Mouse (Mus musculus): Measurements from ENCODE around the gene Vars2.

Vars2 gene

GRCm38 (mm10) chr17:35667334-35668065, at the start of gene Vars2:
TSS of gene Vars2 (minus strand) at chr17:35667592.
- DNase-seq: peak; percentile 99

DNA sequence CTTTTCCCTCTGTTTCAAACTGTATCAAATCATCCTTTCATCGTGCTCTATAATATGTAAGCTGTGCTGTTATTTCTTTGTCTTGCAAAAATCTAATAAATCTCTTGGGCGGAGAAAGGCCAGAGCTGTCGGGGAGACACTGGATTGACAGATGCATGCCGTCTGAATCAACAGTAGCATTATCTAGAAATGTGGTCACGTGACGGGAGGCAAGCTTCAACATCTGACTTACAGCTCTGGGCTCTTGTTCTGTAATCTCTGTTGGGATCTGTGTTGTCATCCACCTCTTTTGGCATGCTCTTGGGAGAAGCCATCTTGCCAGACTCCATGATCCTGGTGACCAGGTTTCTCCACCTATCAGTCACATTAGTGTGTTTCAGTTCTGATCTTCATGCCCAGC, 49.7 kb upstream of the Vars2 start:
- DNase-seq: no peak

DNA sequence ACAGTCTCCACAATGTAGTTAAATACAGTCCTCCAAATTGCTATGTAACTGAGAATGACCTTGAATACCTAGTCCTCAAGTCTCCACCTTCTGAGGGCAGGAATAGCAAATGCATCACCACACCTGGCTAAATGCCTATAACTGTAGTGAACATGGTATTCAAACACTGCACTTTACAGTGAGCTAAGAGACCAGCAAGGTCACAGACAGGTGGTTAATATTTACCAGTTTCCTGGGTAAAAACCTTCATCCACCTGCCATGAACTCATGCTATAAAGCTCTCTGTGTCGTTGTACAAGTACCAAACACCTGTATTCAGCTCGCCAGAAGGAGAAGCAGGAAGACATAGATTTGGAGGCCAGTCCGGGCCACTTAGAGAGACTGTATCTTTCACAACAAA, 48.7 kb upstream of the Vars2 start:
- DNase-seq: peak; percentile 76

GRCm38 (mm10) chr17:35710705-35711347, 43.4 kb upstream of the Vars2 start:
- peak; percentile 88 for DNase-seq

DNA sequence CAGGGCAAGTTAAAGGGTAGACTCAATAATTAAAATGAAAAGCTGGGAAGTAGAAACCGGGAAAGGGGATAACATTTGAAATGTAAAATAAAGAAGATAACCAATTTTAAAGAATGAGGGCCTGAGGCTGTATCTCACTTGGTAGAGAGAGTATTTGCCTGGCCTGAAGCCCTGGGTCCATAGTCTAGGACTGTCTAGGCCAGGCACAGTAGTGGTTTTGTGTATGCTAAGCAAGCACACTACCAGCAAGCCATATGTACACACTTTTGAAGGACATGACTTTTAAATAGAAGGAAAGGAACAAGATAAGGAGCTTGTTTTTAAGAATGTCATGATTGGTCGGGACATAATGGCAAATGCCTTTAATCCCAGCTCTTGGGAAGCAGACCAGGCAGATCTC, 41.2 kb upstream of the Vars2 start:
- DNase-seq: no peak

GRCm38 (mm10) chr17:35707929-35708328, 40.5 kb upstream of the Vars2 start:
- peak; percentile 60 for DNase-seq

GRCm38 (mm10) chr17:35705836-35706235, 38.4 kb upstream of the Vars2 start:
- DNase-seq: peak; percentile 60

DNA sequence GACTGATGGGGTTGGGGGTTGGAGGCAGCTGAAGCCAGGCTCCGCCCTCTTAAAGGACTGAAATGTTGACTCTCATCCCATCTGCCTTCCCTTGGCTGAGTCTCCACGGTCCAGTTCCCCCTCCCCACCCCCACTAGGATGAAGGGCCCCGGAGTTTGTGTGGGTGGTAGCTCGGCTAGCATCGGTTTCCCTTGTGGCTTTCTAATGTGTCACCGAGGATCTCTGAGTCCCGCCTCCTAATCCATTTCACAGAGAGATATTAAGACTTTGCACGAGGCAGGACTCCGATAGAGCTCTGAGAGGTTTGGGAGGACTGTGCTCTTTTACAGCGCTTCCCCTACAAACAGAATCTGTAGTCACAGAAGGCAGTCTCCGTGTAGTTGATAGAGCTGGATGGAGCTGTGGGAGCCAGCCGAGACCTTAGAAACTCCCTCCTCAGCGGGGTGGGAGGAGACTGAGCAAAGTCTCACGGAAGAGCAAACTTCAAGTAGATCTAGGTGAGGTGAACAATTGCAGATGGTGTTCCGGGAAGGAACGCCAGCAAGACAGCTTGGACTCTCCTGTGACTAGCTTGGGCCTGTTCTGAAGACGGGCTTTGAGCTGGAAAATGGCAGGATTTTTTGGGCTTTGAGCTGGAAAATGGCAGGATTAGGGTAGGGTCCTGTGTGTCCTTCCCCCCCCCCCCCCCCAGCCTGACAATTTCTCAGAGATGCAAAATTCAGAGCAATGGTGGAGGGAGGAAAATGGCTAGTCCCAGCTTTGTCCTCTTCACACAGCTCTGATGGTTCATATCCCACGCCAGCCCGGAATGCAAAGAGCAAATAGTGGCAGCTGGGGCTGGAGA, 37.5 kb upstream of the Vars2 start, which contains the start of gene Ddr1:
Ddr1 (minus strand) TSS at position 1 of the 844 bp plus-strand sequence.
- DNase-seq: peak; percentile 79

DNA sequence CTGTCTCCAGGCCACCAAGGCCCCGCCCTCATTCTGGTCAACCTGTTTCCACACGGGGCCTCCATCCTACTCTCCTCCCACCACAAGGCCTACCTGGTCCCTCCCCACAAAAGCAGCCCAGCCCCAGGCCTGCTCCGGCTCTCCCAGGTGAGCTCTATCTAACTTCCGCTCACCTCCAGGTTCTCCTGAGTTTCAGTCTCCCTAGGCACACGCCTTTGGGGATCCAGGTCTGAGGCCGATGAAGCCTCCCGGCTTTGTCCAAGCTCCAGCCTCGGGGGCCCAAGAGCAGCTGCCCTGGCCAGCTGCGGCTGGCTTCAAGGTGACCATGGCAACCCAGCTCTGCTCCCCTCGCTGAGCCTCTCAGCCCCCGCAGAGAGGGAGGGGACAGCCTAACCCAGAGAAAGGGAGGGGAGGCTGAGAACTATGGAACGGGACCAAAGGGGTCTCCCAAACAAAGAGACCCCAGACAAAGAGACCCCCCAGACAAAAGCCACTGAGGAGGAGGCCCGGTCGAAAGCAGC, 36.4 kb upstream of the Vars2 start:
- DNase-seq: peak; percentile 66

GRCm38 (mm10) chr17:35703065-35703464, 35.7 kb upstream of the Vars2 start:
- DNase-seq: no peak

DNA sequence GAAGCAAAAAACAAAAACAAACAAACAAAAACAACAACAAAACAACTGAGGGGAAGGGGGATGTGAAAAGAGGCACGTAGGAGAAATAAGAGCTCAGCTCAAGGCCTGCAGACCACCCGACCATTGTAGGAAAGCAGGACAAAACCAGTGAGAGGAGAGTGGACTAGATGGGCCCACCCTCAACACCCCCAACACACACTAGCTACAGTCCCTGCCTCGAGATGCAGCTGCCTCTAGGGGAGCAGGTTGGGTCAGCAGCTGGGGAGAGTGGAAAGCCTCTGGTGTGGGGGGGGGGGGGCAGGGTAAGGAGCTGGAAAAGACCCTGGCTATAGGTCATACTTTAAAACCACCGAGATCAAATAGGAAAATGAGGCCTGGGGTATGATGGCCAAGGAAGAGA, 35.2 kb upstream of the Vars2 start:
- DNase-seq: no peak

- peak; percentile 89 for DNase-seq
Observed at GRCm38 (mm10) chr17:35701978-35702461, 34.6 kb upstream of the Vars2 start.

- peak; percentile 41 for DNase-seq
Observed at GRCm38 (mm10) chr17:35701203-35701977, 34.0 kb upstream of the Vars2 start.

- peak; percentile 91 for DNase-seq
Observed at GRCm38 (mm10) chr17:35700371-35700961, 33.1 kb upstream of the Vars2 start.

GRCm38 (mm10) chr17:35699919-35700318, 32.5 kb upstream of the Vars2 start:
- DNase-seq: peak; percentile 90

DNA sequence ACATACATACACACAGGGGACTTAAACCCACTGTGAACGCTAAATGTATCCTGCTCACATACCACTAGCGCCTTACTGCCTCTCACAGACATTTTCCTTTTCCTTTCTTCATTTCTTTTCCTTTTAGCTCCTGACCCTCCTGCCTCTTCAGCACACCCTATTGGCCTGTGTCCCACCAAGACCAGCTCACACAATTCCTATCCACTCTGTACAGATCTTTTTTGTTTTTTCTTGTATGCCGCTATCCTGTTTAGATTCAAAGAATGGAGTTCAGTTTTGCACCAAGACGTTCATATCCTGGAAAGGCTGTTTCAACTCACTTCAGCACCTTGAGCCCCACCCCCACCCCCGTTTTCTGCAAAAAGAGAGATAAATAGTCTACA, 31.1 kb upstream of the Vars2 start:
- DNase-seq: no peak

- peak; percentile 34 for DNase-seq
Observed at GRCm38 (mm10) chr17:35697759-35698500, 30.5 kb upstream of the Vars2 start.

DNA sequence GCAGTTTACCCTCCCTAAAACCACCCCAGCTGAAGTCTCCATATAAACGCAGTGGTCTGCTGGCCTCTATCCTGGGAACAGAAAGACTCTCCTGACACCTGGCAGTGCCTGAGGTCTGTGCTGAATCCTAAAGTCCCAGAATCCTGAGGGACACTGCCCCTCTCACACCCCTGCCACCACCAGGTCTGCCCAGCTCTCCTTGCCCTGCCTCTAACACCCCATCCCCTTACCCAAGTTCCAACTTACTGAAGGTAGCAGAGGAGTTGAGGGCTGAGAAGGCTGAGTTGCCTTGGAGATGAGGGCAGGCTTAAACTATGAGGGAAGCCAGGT, 30.0 kb upstream of the Vars2 start:
- DNase-seq: no peak

DNA sequence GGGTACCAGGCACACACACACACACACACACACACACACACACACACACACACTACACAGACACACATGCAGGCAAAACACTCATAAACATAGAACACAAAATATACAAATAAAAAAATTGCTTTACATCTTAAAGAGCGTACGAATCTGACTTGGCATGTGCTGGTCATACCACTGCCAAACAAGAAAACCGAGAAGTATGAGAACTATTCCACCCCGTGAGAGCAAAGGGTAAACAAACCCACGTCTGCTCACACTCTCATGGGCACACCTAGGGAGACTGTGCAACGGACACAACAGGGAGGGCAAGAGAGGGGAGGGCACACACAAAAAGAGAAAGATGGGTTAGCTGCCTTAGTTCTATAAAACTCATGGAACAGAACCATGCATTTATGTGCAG, 29.3 kb upstream of the Vars2 start:
- DNase-seq: no peak

DNA sequence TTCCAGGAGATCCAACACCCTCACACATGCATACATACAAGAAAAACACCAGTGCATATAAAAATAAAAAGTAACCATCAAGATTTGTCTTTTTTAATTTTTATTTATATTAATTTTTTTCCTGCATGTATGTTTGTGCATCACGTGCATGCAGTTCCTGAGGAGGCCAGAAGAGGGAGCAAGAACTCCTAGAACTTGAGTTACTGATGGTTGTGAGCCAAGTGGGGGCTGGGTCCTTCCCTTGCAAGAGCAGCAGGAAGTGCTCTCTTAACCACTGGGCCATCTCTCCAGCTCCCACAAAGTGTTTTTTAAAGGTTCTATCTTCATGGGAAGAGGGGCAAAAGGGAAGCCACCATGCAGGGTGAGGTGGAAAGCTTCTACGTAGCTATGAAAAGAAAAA, 27.9 kb upstream of the Vars2 start:
- DNase-seq: peak; percentile 56

DNA sequence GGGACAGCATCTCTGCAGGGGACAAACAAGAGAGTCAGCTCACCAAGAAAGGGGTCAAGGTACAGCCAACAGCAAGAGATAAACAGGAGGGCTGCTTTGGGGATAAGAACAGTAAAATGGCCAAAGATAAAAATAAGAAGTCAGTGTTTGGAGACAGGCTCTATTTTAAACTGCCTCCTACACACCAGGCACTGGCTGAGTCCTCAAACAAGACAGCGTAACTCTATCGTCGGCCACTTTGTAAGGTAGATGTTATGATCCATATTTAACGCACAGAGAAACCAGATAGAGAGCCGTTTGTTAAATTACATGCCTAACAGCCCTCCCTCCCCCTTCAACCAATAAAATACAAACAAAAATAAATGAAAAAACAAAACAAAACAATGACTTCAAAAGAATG, 26.5 kb upstream of the Vars2 start:
- no peak for DNase-seq
